Mouse (Mus musculus) erythroblast, embryonic 14.5 days (primary cell): ENCODE results near the gene Atp5mpl. TPM values are rescaled to one million over a fixed set of nuclear protein-coding genes. Genes with fewer than 3 reads are reported as not detected.

ENCODE experiments used
- H3K27me3 ChIP-seq: 2 replicates; pipeline ENCODE4 v1.6.1; 2012; ENCODE audit warnings: inconsistent platforms; ENCODE audit not compliant: control insufficient read depth
- H3K36me3 ChIP-seq: 2 replicates; pipeline ENCODE4 v1.6.1; 2012; ENCODE audit warnings: mild to moderate bottlenecking, inconsistent platforms; ENCODE audit not compliant: control insufficient read depth
- H3K4me1 ChIP-seq: 2 replicates; pipeline ENCODE4 v1.6.1; 2012; ENCODE audit warnings: inconsistent platforms; ENCODE audit not compliant: control insufficient read depth
- H3K4me3 ChIP-seq: replicated peaks from 2 replicates; pipeline ENCODE3; 2012; ENCODE audit warnings: moderate library complexity, mild to moderate bottlenecking, inconsistent platforms
- H3K9me3 ChIP-seq: 2 replicates; pipeline ENCODE4 v1.6.1; 2012; ENCODE audit warnings: low read length, inconsistent platforms, mixed read lengths; ENCODE audit not compliant: control insufficient read depth
- GATA1 ChIP-seq: IDR thresholded peaks from 2 replicates; pipeline ENCODE4 v1.6.1; 2012; ENCODE audit warnings: low read length, inconsistent platforms, mixed read lengths
- TAL1 ChIP-seq: IDR thresholded peaks from 3 replicates; pipeline ENCODE4 v1.6.1; 2012; ENCODE audit warnings: low read length, inconsistent platforms, mixed read lengths
- polyA plus RNA-seq: library from polyadenylated mRNA; stranded (reverse); fragments of >175 nt; gene quantifications from 2 replicates; pipeline ENCODE4 v1.2.3, GENCODE M21; 2012

The Atp5mpl gene
- polyA plus RNA-seq, 1 experiment, result 3.3 TPM

DNA sequence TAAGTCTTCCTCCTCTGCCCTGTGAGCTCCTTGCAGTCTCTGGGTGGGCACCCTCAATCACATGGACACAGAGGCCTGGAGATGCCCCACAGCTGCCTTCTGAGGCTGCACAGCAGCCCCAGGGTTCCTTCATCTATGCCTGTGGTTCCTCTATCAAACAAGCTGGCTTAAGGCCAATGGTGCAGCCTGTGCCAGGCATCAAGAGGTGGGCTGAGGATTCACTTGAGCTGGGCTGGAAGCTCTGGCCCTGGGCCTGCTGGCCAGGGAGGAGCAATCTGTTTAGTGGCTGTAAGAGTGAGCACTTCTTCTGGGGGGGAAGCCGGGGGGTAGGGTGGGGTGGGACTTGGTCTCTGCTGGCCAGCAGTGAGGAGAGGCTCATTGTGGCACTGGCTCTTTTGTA is 39.4 kb downstream of the Atp5mpl start:
- Histone ChIP-seq H3K36me3 (no peaks in the 10 kb centered on the region), H3K4me3 (no peak overlapping the region), H3K27me3 (no peaks in the 10 kb centered on the region), H3K4me1 (peaks cover 24% of the 10 kb centered on the region), H3K9me3 (no peaks in the 10 kb centered on the region)
- TF ChIP-seq GATA1, result no peak
- no peak for TF ChIP-seq TAL1

DNA sequence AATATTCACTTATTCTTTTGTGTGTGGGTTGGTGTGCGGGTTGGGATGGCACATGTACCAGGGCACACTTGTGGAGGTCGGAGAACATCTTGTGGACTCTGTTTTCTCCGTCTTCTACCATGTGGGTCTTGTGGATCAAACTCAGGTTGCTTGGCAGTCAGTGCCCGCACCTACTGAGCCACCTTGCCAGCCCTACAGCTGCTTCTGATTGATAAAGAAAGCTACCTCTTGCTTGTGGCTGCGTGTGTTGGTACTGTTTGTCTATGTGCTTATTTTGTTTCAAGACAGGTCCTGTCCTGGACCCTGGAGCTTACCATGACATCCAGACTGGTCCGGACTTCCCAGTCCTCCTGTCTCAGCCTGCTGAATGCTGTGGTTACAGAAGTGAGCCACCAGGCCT is 43.7 kb downstream of the Atp5mpl start:
- peaks cover 26% of the 10 kb centered on the region for H3K4me1 ChIP-seq
- H3K27me3 ChIP-seq, result peaks cover 19% of the 10 kb centered on the region
- peak; percentile 82 for TF ChIP-seq TAL1
- no peak for TF ChIP-seq GATA1
- H3K9me3 ChIP-seq, result no peaks in the 10 kb centered on the region; the same call in 1 of the 2 replicates
- H3K36me3 ChIP-seq, result no peaks in the 10 kb centered on the region
- H3K4me3 ChIP-seq, result no peak overlapping the region

DNA sequence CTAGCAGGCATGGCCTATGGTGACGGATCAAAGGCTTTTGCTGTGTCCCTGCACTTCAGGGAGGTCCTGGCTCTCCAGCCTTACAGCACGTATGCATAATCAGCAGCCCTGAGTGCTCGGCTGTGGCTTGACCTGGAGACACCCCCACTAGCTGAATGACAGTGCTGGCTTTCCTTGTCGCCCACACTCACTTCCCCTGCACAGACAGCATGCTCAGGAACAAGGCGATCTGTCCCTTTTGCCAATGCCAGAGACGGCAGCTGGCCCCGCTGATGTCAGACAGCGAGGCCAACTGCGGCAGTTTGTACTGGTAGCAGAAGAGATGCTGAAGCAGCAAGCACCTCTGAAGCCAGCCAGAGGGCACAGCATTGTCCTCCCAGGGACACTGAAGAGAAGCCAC is 46.7 kb downstream of the Atp5mpl start:
- Histone ChIP-seq H3K36me3 (no peaks in the 10 kb centered on the region), H3K4me3 (no peak overlapping the region), H3K4me1 (peaks cover 26% of the 10 kb centered on the region), H3K27me3 (peaks cover 41% of the 10 kb centered on the region), H3K9me3 (no peaks in the 10 kb centered on the region; the same call in 1 of the 2 replicates)
- TF ChIP-seq GATA1, result no peak
- no peak for TF ChIP-seq TAL1

DNA sequence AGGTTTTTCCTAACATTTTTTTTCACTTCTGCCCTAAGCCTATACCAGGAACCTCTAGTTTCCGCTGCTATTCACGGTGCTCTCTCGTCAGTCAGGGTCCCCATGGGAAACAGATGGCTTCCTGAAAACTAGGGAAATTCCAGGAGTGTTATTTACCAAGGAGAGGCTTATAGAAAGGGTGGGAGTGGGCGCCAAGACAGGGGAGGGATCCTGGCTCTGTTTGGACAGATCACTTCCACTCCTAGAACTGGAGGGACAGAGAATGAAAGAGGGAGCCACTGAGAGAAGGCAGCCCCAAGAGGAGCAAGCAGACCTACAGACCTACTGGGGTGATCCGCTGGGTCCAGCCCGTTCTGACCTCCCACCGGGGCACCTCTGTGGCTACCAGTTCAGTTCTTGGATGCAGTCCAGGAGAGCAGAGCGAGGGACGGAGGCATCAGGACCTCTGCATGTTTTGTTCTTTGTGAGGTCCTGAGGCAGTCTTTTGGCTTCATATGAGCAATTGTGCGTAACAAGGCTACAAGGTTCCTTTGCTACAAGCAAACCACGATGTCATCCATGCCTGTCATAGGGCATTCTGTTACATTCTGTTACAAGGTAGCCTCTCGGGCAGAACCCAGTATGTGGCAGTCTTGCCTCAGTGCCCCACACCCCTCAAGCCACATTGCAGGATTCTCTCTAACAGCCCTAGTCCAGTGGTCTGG is 50.1 kb downstream of the Atp5mpl start:
- Histone ChIP-seq H3K9me3 (no peaks in the 10 kb centered on the region; the same call in 1 of the 2 replicates), H3K36me3 (no peaks in the 10 kb centered on the region), H3K4me1 (peaks cover 2% of the 10 kb centered on the region; the same call in 1 of the 2 replicates), H3K4me3 (no peak overlapping the region), H3K27me3 (peaks cover 47% of the 10 kb centered on the region)
- no peak for TF ChIP-seq GATA1
- TF ChIP-seq TAL1, result no peak

DNA sequence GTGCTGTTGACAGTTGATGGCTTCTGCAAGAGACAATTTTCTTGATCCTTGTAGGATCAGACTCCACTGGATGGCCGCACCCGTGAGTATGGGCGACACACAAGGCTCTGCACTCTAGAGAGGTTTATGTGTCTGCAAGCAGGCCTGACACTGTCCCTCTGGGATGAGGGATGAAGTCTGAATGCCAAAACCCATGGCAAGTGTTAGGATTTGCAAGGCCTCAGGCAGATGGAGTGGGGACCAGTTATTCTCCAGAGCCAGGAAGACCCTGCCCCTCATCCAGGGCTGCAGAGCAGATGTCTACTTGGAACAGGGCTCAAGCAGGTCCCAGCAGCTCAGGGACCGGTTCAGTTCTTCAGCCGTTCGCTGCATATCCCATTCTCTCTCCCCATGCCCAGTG is 51.0 kb downstream of the Atp5mpl start:
- Histone ChIP-seq H3K4me3 (no peak overlapping the region), H3K27me3 (peaks cover 53% of the 10 kb centered on the region), H3K9me3 (no peaks in the 10 kb centered on the region; the same call in 1 of the 2 replicates), H3K36me3 (no peaks in the 10 kb centered on the region), H3K4me1 (peaks cover 6% of the 10 kb centered on the region)
- TF ChIP-seq GATA1, result no peak
- TF ChIP-seq TAL1, result no peak

DNA sequence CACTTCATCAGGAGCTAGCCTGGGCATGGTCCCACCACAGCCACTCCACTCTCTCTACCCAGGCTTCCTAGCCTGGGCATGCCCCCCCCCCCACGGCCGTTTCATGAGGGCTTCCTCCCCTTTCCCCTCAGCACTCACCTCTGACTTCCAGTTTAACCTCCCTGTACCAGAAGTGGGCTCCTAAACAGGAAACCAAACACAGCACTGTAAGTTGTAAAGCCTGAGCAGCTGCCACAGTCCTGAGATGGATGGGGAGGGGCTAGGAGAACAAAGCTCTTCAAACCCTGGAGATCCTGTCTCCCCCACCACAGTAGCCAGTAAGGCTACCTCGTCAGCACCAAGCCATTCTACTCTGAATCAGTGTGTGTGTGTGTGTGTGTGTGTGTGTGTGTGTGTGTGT is 52.7 kb downstream of the Atp5mpl start:
- Histone ChIP-seq H3K27me3 (peaks cover 55% of the 10 kb centered on the region), H3K36me3 (no peaks in the 10 kb centered on the region), H3K9me3 (no peaks in the 10 kb centered on the region), H3K4me3 (no peak overlapping the region), H3K4me1 (peaks cover 9% of the 10 kb centered on the region)
- no peak for TF ChIP-seq GATA1
- no peak for TF ChIP-seq TAL1

GRCm38 (mm10) chr12:111912802-111913201 is 54.0 kb downstream of the Atp5mpl start:
- Histone ChIP-seq H3K36me3 (no peaks in the 10 kb centered on the region), H3K27me3 (peaks cover 55% of the 10 kb centered on the region), H3K4me1 (peaks cover 20% of the 10 kb centered on the region), H3K9me3 (no peaks in the 10 kb centered on the region), H3K4me3 (no peak overlapping the region)
- no peak for TF ChIP-seq TAL1
- no peak for TF ChIP-seq GATA1

- H3K27me3 ChIP-seq, result peaks cover 52% of the 10 kb centered on the region
- peaks cover 30% of the 10 kb centered on the region for H3K4me1 ChIP-seq
- no peaks in the 10 kb centered on the region for H3K36me3 ChIP-seq
- H3K4me3 ChIP-seq, result no peak overlapping the region
- TF ChIP-seq GATA1 (no peak), TAL1 (no peak)
- no peaks in the 10 kb centered on the region for H3K9me3 ChIP-seq
Measured at GRCm38 (mm10) chr12:111911796-111912195, 55.0 kb downstream of the Atp5mpl start.

Other genes starting within 250 kb of the Atp5mpl start
- gene Klc1, start 208.1 kb downstream of the Atp5mpl start, polyA plus RNA-seq, result 2.9 and 3.9 TPM in 2 replicates
- 0.85 and 1.6 TPM in 2 replicates for gene Xrcc3, start 153.1 kb downstream of the Atp5mpl start, polyA plus RNA-seq
- gene Zfyve21, start 152.8 kb downstream of the Atp5mpl start, polyA plus RNA-seq, result 1.7 TPM in 2 replicates
- 0.79 and 0.81 TPM in 2 replicates for gene Ppp1r13b, start 58.9 kb downstream of the Atp5mpl start, polyA plus RNA-seq
- not detected in 2 replicates for gene Tdrd9, start 4.6 kb upstream of the Atp5mpl start, polyA plus RNA-seq
- not detected in 2 replicates for gene Rd3l, start 14.3 kb upstream of the Atp5mpl start, polyA plus RNA-seq
- not detected in 2 replicates for gene Aspg, start 139.7 kb upstream of the Atp5mpl start, polyA plus RNA-seq
- 0.01 TPM in 1 of 2 replicates, not detected in the other for gene Kif26a, start 179.2 kb upstream of the Atp5mpl start, polyA plus RNA-seq